Mouse (Mus musculus) heart, adult 8-10 months (tissue): Measurements from ENCODE around the gene Kcnk7. TPM values are rescaled to one million over a fixed set of nuclear protein-coding genes. Genes with fewer than 3 reads are reported as not detected.

ENCODE experiments used
- DNase-seq: peaks from one replicate; pipeline ENCODE4 v3.0.0; 2022; ENCODE audit warnings: low spot score
- microRNA-seq: library from miRNA; unstranded; fragments of <30 nt; microRNA quantifications from one replicate; pipeline ENCODE4 v1.2.0, GENCODE M21; 2022
- total RNA-seq, 4 experiments: library from RNA; stranded (reverse); gene quantifications; 2 replicates each; pipeline ENCODE4 v1.2.4; 2022

The Kcnk7 gene
- total RNA-seq, 4 experiments from 2014 or later = not detected

GRCm38 (mm10) chr19:5749476-5749875 lies 45.3 kb downstream of the Kcnk7 start:
- no peak for DNase-seq

DNA sequence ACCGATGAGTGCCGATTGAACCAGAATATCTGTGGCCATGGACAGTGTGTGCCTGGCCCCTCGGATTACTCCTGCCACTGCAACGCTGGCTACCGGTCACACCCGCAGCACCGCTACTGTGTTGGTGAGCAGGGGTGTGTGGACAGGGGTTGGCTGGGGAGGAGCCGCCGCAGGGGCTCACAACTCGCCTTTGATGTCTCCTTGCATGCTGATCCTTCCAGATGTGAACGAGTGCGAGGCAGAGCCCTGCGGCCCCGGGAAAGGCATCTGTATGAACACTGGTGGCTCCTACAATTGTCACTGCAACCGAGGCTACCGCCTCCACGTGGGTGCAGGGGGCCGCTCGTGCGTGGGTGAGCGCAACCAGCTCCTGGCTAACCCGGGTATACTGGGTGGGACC lies 46.8 kb downstream of the Kcnk7 start:
- DNase-seq = no peak

GRCm38 (mm10) chr19:5751742-5752141 lies 47.6 kb downstream of the Kcnk7 start:
- no peak for DNase-seq

GRCm38 (mm10) chr19:5756321-5756985 lies 52.3 kb downstream of the Kcnk7 start:
- no peak for DNase-seq

Small RNA genes lying within 50 kb of the gene (microRNA-seq; reads per million reads assigned to microRNA genes)
- gene Mir6987 = not detected

Other genes with a start within 250 kb of the Kcnk7 start
- 10 to 100 TPM in 1 of 4 experiments, 1 to 10 TPM in 3; 8.3 to 10.4 (median 8.9) TPM for gene Ccdc85b, start 246.5 kb upstream of the Kcnk7 start, total RNA-seq
- 10 to 100 TPM; 41.3 to 52.3 (median 49.2) TPM for gene Fibp, start 243.8 kb upstream of the Kcnk7 start, total RNA-seq
- under 1 TPM in 3 of 4 experiments, not detected in 1; 0.29 to 0.38 (median 0.37) TPM for gene Ctsw, start 235.9 kb upstream of the Kcnk7 start, total RNA-seq
- 10 to 100 TPM in 2 of 4 experiments, 1 to 10 TPM in 2; 6.5 to 11.2 (median 9.5) TPM for gene Efemp2, start 230.4 kb upstream of the Kcnk7 start, total RNA-seq
- gene Mus81, start 216.0 kb upstream of the Kcnk7 start, total RNA-seq = 10 to 100 TPM; 15.8 to 27.3 (median 21.9) TPM
- 100 to 1,000 TPM; 142 to 201 (median 170) TPM for gene Cfl1, start 213.9 kb upstream of the Kcnk7 start, total RNA-seq
- 1 to 10 TPM in 1 of 4 experiments, under 1 TPM in 3; 0.52 to 1.4 (median 0.81) TPM for gene 1700020D05Rik, start 200.6 kb upstream of the Kcnk7 start, total RNA-seq
- gene Snx32, start 193.8 kb upstream of the Kcnk7 start, total RNA-seq = 1 to 10 TPM; 3.7 to 6.5 (median 6.0) TPM
- gene Ovol1, start 143.7 kb upstream of the Kcnk7 start, total RNA-seq = not detected
- 1 to 10 TPM; 2.3 to 3.2 (median 2.7) TPM for gene Ap5b1, start 136.3 kb upstream of the Kcnk7 start, total RNA-seq
- gene Rnaseh2c, start 102.5 kb upstream of the Kcnk7 start, total RNA-seq = 10 to 100 TPM; 49.9 to 66.3 (median 64.9) TPM
- 10 to 100 TPM; 23.1 to 38.7 (median 29.3) TPM for gene Kat5, start 94.1 kb upstream of the Kcnk7 start, total RNA-seq
- 10 to 100 TPM; 26.7 to 31.2 (median 28.5) TPM for gene Rela, start 66.9 kb upstream of the Kcnk7 start, total RNA-seq
- gene Sipa1, start 40.7 kb upstream of the Kcnk7 start, total RNA-seq = 10 to 100 TPM; 14.9 to 23.5 (median 17.8) TPM
- gene Map3k11, start 15.6 kb upstream of the Kcnk7 start, total RNA-seq = 10 to 100 TPM; 22.1 to 24.1 (median 23.2) TPM
- 10 to 100 TPM; 18.0 to 21.9 (median 19.8) TPM for gene Pcnx3, start 15.5 kb upstream of the Kcnk7 start, total RNA-seq
- gene Ehbp1l1, start 21.9 kb downstream of the Kcnk7 start, total RNA-seq = 100 to 1,000 TPM; 145 to 158 (median 149) TPM
- 10 to 100 TPM; 22.8 to 26.9 (median 24.2) TPM for gene Fam89b, start 25.3 kb downstream of the Kcnk7 start, total RNA-seq
- 10 to 100 TPM; 28.2 to 33.1 (median 31.7) TPM for gene Ltbp3, start 36.5 kb downstream of the Kcnk7 start, total RNA-seq
- 10 to 100 TPM; 63.3 to 70.6 (median 67.2) TPM for gene Scyl1, start 67.1 kb downstream of the Kcnk7 start, total RNA-seq
- 1 to 10 TPM; 7.1 to 8.1 (median 7.5) TPM for gene Frmd8, start 170.9 kb downstream of the Kcnk7 start, total RNA-seq
- 1 to 10 TPM; 2.4 to 3.8 (median 2.8) TPM for gene Slc25a45, start 173.4 kb downstream of the Kcnk7 start, total RNA-seq
- gene Tigd3, start 189.8 kb downstream of the Kcnk7 start, total RNA-seq = under 1 TPM; 0.23 to 0.50 (median 0.34) TPM
- 10 to 100 TPM; 71.9 to 95.2 (median 81.1) TPM for gene Dpf2, start 208.6 kb downstream of the Kcnk7 start, total RNA-seq
- gene Cdc42ep2, start 220.4 kb downstream of the Kcnk7 start, total RNA-seq = 1 to 10 TPM; 6.0 to 9.7 (median 8.9) TPM